Mouse (Mus musculus) cerebellum, adult 2 months (tissue): ENCODE results near the gene Clns1a. TPM values are rescaled to one million over a fixed set of nuclear protein-coding genes. Genes with fewer than 3 reads are reported as not detected.

Experiments
- DNase-seq, 2 experiments: peaks; one replicate each; pipeline ENCODE4 v3.0.0; 2021
- H3K27ac ChIP-seq: fragments of 200-500 bp; 2 replicates; pipeline ENCODE4 v1.5.1; 2012; ENCODE audit warnings: low read length, control low read depth, inconsistent platforms; ENCODE audit not compliant: insufficient read depth
- H3K27me3 ChIP-seq: fragments of 200-500 bp; 2 replicates; pipeline ENCODE4 v1.6.1; 2012; ENCODE audit warnings: inconsistent platforms, mild to moderate bottlenecking, low read length, moderate library complexity; ENCODE audit not compliant: control insufficient read depth, insufficient read depth
- H3K4me1 ChIP-seq: fragments of 200-500 bp; 2 replicates; pipeline ENCODE4 v1.6.1; 2011; ENCODE audit warnings: low read length; ENCODE audit not compliant: control insufficient read depth, insufficient read depth
- H3K4me3 ChIP-seq: fragments of 200-500 bp; replicated peaks from 2 replicates; pipeline ENCODE3; 2011; ENCODE audit warnings: mild to moderate bottlenecking, low read depth, low read length, control low read depth; ENCODE audit not compliant: insufficient read depth
- CTCF ChIP-seq: fragments of 200-500 bp; IDR thresholded peaks from 2 replicates; pipeline ENCODE4 v1.5.1; 2011; ENCODE audit warnings: low read depth, mild to moderate bottlenecking, control low read depth, low read length, moderate library complexity, borderline replicate concordance; ENCODE audit not compliant: insufficient read depth
- POLR2A ChIP-seq: fragments of 200-500 bp; IDR thresholded peaks from 2 replicates; pipeline ENCODE4 v1.6.1; 2011; ENCODE audit warnings: low read length, control low read depth, borderline replicate concordance; ENCODE audit not compliant: insufficient read depth
- WGBS: fragments of 180-500 bp; shearing (Covaris S2); methylation state at CpG from one replicate; pipeline ENCODE4 v1.1.7; 2018; 5-methylcytosine and 5-hydroxymethylcytosine counted together
- polyA plus RNA-seq: library from polyadenylated mRNA; depleted of rRNA; stranded (reverse); fragments of >200 nt; gene quantifications from 2 replicates; pipeline ENCODE4 v1.2.3, GENCODE M21; 2012

The Clns1a gene
- polyA plus RNA-seq, 1 experiment, result 91.3 TPM

GRCm38 (mm10) chr7:97720109-97720508 is 23.7 kb downstream of the Clns1a start:
- no peaks in the 10 kb centered on the region for H3K27me3 ChIP-seq
- no peak for DNase-seq
- no peak overlapping the region for H3K27ac ChIP-seq
- 79% methylated on average over 5 of the region's 5 CpGs for WGBS
- TF ChIP-seq CTCF, result no peak
- no peak for TF ChIP-seq POLR2A
- no peak overlapping the region for H3K4me3 ChIP-seq
- no peaks in the 10 kb centered on the region for H3K4me1 ChIP-seq

GRCm38 (mm10) chr7:97722278-97722918 is 26.0 kb downstream of the Clns1a start:
- Histone ChIP-seq H3K27ac (no peak overlapping the region), H3K27me3 (no peaks in the 10 kb centered on the region), H3K4me3 (no peak overlapping the region), H3K4me1 (no peaks in the 10 kb centered on the region)
- TF ChIP-seq POLR2A (no peak), CTCF (no peak)
- no peak for DNase-seq
- 93% methylated on average over 7 of the region's 7 CpGs for WGBS

GRCm38 (mm10) chr7:97723646-97724538 is 27.5 kb downstream of the Clns1a start:
- no peak overlapping the region for H3K27ac ChIP-seq
- TF ChIP-seq POLR2A (no peak), CTCF (no peak)
- H3K27me3 ChIP-seq, result no peaks in the 10 kb centered on the region
- no peak overlapping the region for H3K4me3 ChIP-seq
- no peak for DNase-seq
- 0 out of 2 replicates have a peak, but pooled peaks cover under 1% of the 10 kb centered on the region for H3K4me1 ChIP-seq
- WGBS, result 82% methylated on average over 11 of the region's 11 CpGs

DNA sequence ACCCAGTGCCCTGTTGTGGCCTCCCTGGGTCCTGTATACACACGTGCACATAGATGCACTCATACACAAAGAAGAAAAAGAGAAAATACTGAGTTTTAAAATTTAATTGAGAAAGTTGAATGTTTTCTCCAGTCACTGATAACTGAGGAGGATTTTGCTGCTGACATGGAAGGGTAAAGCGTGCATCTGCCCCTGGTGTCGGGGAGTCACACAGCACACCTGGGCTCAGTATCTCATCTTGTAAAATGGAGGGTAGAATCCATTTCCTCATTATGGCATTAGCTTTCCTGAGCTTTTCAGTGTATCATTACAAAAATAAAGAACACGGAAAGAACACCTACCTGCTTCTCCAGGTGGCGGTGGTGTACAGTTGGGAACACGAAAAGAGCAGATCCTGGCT is 29.0 kb downstream of the Clns1a start:
- Histone ChIP-seq H3K4me1 (0 out of 2 replicates have a peak, but pooled peaks cover 3% of the 10 kb centered on the region), H3K27me3 (no peaks in the 10 kb centered on the region), H3K4me3 (no peak overlapping the region), H3K27ac (no peak overlapping the region)
- TF ChIP-seq POLR2A, result no peak
- no peak for TF ChIP-seq CTCF
- WGBS, result 98% methylated on average over 6 of the region's 6 CpGs
- no peak for DNase-seq

- 84% methylated on average over 7 of the region's 7 CpGs for WGBS
- no peak for TF ChIP-seq CTCF
- no peak for TF ChIP-seq POLR2A
- Histone ChIP-seq H3K27ac (no peak overlapping the region), H3K27me3 (no peaks in the 10 kb centered on the region), H3K4me1 (0 out of 2 replicates have a peak, but pooled peaks cover 3% of the 10 kb centered on the region), H3K4me3 (no peak overlapping the region)
- DNase-seq, result no peak
Measured at GRCm38 (mm10) chr7:97726080-97726479, 29.6 kb downstream of the Clns1a start.

DNA sequence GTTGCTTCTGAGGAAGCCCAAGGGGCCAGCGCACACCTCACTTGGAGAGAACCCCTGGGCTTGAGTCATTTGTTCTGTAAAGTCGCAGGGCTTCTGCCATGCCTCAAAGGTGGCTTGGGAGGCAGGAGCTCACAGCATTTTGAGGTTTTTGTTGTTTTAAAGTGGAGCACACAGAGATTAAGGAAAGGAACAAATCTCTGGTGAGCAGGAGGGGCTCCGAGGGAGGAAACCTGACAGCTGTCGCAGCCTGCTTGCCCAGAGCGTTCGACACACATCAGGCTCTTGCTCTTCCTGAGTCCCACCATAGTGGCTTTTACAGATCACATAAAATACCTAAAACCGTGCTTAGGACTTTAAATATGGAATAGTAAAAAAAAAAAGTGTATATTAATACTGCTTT is 30.3 kb downstream of the Clns1a start:
- H3K27ac ChIP-seq, result no peak overlapping the region
- no peaks in the 10 kb centered on the region for H3K27me3 ChIP-seq
- H3K4me3 ChIP-seq, result no peak overlapping the region
- 67% methylated on average over 7 of the region's 7 CpGs for WGBS
- no peak for DNase-seq
- H3K4me1 ChIP-seq, result 0 out of 2 replicates have a peak, but pooled peaks cover 3% of the 10 kb centered on the region
- TF ChIP-seq POLR2A (no peak), CTCF (no peak)

- Histone ChIP-seq H3K4me1 (0 out of 2 replicates have a peak, but pooled peaks cover 3% of the 10 kb centered on the region), H3K4me3 (no peak overlapping the region), H3K27me3 (no peaks in the 10 kb centered on the region), H3K27ac (no peak overlapping the region)
- no peak for TF ChIP-seq CTCF
- TF ChIP-seq POLR2A, result no peak
- DNase-seq, result no peak
- WGBS, result 37% methylated on average over 14 of the region's 14 CpGs
Measured at GRCm38 (mm10) chr7:97728666-97729614, 32.5 kb downstream of the Clns1a start.
